Mouse (Mus musculus): ENCODE results near the gene D930020B18Rik. TPM values are rescaled to one million over a fixed set of nuclear protein-coding genes. Genes with fewer than 3 reads are reported as not detected.

D930020B18Rik gene
- polyA plus RNA-seq, 1 experiment from 2014 or later, result 0.18 TPM

DNA sequence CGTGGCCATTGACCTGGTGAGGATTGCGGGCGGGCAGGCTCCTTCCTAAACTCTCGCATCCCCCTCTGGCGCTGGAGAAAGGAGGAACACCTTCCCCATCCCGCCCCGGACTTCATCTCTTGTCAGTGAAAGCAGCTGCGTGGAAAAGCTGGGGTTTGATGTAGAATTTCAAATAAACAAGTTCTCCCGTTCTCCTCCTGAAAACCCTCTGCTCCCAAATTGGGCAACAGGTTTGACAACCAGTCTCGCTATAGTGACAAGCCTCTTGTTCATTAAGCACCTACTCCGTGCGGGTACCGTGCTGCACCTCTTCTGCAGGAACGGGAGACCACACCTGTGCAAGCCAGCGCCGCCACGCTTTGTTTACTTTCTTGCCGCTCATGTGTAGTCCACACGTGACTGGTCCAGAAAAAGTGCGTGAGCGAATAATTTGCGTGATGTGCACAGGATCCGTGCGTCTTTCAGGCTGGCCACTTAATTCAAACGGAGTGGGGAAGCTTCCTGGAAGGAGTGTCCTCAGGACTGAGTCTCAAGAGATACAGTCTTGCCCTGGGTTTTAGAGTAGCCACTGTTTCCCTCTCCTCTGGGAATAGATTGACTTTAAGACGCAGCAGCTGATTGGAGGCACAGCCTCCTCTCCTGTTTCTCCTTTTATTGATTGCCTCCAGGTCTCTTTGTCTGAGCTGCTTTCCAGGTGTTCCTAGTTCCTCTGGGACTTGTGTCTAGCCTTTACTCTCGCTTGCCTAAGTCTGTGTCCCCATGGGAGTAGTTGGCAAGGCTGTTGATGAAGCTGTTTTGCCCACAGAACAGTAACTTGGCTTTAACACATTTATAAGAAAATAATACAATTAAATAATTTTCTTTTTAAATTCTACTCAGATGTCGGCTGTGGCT, 913 bp downstream of the D930020B18Rik start:
- H3K27ac ChIP-seq, result no peak overlapping the region
- H3K4me3 ChIP-seq, result peak overlapping the region; percentile 50
- H3K36me3 ChIP-seq, result no peaks in the 10 kb centered on the region
- no peak for ATAC-seq (ENCODE audit: low FRiP score)
- no peaks in the 10 kb centered on the region for H3K9me3 ChIP-seq (replicated peaks)
- H3K27me3 ChIP-seq, result peaks cover 41% of the 10 kb centered on the region
- H3K9ac ChIP-seq, result peak overlapping the region; percentile 54
- H3K4me1 ChIP-seq, result peaks cover 17% of the 10 kb centered on the region
- 4% methylated on average over 28 of the region's 28 CpGs for WGBS
- H3K4me2 ChIP-seq (replicated peaks), result peak overlapping the region; percentile 95

- H3K4me2 ChIP-seq (replicated peaks), result no peak overlapping the region
- H3K36me3 ChIP-seq, result no peaks in the 10 kb centered on the region
- H3K9ac ChIP-seq, result no peak overlapping the region
- no peak overlapping the region for H3K27ac ChIP-seq
- peaks cover 30% of the 10 kb centered on the region for H3K27me3 ChIP-seq
- ATAC-seq (ENCODE audit: low FRiP score), result no peak
- WGBS, result 81% methylated on average over 6 of the region's 6 CpGs
- peaks cover 11% of the 10 kb centered on the region for H3K4me1 ChIP-seq
- H3K4me3 ChIP-seq, result no peak overlapping the region
- H3K9me3 ChIP-seq (replicated peaks), result no peaks in the 10 kb centered on the region
These were observed 4.9 kb downstream of the D930020B18Rik start for GRCm38 (mm10) chr10:121646294-121646693.

GRCm38 (mm10) chr10:121653079-121653478, 11.7 kb downstream of the D930020B18Rik start:
- WGBS, result 86% methylated on average over 1 of the region's 1 CpGs
- Histone ChIP-seq H3K27me3 (no peaks in the 10 kb centered on the region), H3K9me3 (replicated peaks) (no peaks in the 10 kb centered on the region), H3K27ac (no peak overlapping the region), H3K4me2 (replicated peaks) (no peak overlapping the region), H3K4me1 (no peaks in the 10 kb centered on the region), H3K36me3 (no peaks in the 10 kb centered on the region), H3K9ac (no peak overlapping the region), H3K4me3 (no peak overlapping the region)
- ATAC-seq (ENCODE audit: low FRiP score), result no peak

GRCm38 (mm10) chr10:121655907-121656306, 14.5 kb downstream of the D930020B18Rik start:
- Histone ChIP-seq H3K36me3 (no peaks in the 10 kb centered on the region), H3K9me3 (replicated peaks) (no peaks in the 10 kb centered on the region), H3K9ac (no peak overlapping the region), H3K27ac (no peak overlapping the region), H3K4me3 (no peak overlapping the region), H3K4me1 (no peaks in the 10 kb centered on the region), H3K27me3 (no peaks in the 10 kb centered on the region), H3K4me2 (replicated peaks) (no peak overlapping the region)
- ATAC-seq (ENCODE audit: low FRiP score), result no peak
- WGBS, result 89% methylated on average over 4 of the region's 4 CpGs

- no peak overlapping the region for H3K27ac ChIP-seq
- peaks cover 4% of the 10 kb centered on the region; the same call in 1 of the 2 replicates for H3K4me1 ChIP-seq
- 91% methylated on average over 2 of the region's 2 CpGs for WGBS
- H3K9ac ChIP-seq, result no peak overlapping the region
- H3K9me3 ChIP-seq (replicated peaks), result no peaks in the 10 kb centered on the region
- ATAC-seq (ENCODE audit: low FRiP score), result no peak
- H3K4me2 ChIP-seq (replicated peaks), result no peak overlapping the region
- no peaks in the 10 kb centered on the region for H3K27me3 ChIP-seq
- H3K36me3 ChIP-seq, result no peaks in the 10 kb centered on the region
- no peak overlapping the region for H3K4me3 ChIP-seq
These were observed 21.3 kb downstream of the D930020B18Rik start for GRCm38 (mm10) chr10:121662711-121663110.

- H3K9me3 ChIP-seq (replicated peaks), result no peaks in the 10 kb centered on the region
- WGBS, result 57% methylated on average over 13 of the region's 13 CpGs
- no peak overlapping the region; the same call in 1 of the 2 replicates for H3K4me2 ChIP-seq (replicated peaks)
- H3K4me3 ChIP-seq, result no peak overlapping the region
- peaks cover 4% of the 10 kb centered on the region; the same call in 1 of the 2 replicates for H3K4me1 ChIP-seq
- H3K36me3 ChIP-seq, result no peaks in the 10 kb centered on the region
- no peak overlapping the region for H3K9ac ChIP-seq
- H3K27ac ChIP-seq, result no peak overlapping the region
- no peaks in the 10 kb centered on the region for H3K27me3 ChIP-seq
- ATAC-seq (ENCODE audit: low FRiP score), result no peak
These were observed 22.2 kb downstream of the D930020B18Rik start for GRCm38 (mm10) chr10:121663599-121663998.

- Histone ChIP-seq H3K9ac (no peak overlapping the region), H3K27me3 (no peaks in the 10 kb centered on the region), H3K27ac (no peak overlapping the region), H3K36me3 (no peaks in the 10 kb centered on the region), H3K4me1 (peaks cover 4% of the 10 kb centered on the region; the same call in 1 of the 2 replicates), H3K4me3 (no peak overlapping the region), H3K9me3 (replicated peaks) (no peaks in the 10 kb centered on the region), H3K4me2 (replicated peaks) (no peak overlapping the region)
- ATAC-seq (ENCODE audit: low FRiP score), result no peak
- WGBS, result 75% methylated on average over 8 of the region's 8 CpGs
These were observed 24.3 kb downstream of the D930020B18Rik start for GRCm38 (mm10) chr10:121665631-121666145.

DNA sequence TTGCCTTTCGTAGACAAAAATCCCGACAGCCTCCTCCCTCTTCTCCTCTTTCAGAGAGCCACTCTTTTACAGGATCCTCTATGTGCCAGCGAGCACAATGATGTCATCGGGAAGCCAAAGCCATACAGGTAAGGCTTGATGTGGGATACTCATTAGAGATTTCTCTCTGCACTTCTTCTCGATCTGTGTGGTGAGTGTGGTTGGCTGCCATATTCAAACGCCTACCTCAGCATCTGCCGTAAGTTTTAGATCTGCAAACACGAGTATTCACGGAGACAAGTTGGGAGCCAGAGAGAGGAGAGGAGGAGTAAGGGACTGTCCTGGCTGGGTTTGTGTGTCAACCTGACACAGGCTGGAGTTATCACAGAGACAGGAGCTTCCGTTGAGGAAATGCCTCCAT, 27.7 kb downstream of the D930020B18Rik start:
- ATAC-seq (ENCODE audit: low FRiP score), result no peak
- Histone ChIP-seq H3K27ac (no peak overlapping the region), H3K36me3 (no peaks in the 10 kb centered on the region), H3K4me1 (no peaks in the 10 kb centered on the region), H3K9ac (no peak overlapping the region), H3K9me3 (replicated peaks) (no peaks in the 10 kb centered on the region), H3K4me3 (no peak overlapping the region), H3K27me3 (no peaks in the 10 kb centered on the region), H3K4me2 (replicated peaks) (no peak overlapping the region)
- WGBS, result 86% methylated on average over 10 of the region's 10 CpGs

DNA sequence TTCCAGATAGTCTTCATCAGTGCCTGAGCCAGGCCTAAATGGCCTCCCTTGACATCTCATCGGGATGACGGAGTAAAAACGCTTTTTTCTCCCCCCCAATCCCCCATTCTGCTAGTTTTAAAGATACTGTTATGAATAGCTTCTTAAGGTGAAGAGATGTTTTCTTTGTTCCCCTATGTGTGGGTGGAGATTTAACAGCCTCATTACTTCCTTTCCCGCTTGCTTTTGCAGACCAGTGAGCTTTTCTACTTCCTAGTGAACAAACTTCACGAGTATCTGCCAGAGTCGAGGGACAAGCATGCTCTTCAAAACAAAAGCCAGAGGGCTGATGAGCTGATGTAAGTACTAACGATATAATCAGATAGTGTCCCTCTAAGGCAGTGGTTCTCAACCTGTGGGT, 35.6 kb downstream of the D930020B18Rik start:
- H3K27ac ChIP-seq, result no peak overlapping the region
- no peaks in the 10 kb centered on the region for H3K9me3 ChIP-seq (replicated peaks)
- no peak for ATAC-seq (ENCODE audit: low FRiP score)
- no peak overlapping the region for H3K4me2 ChIP-seq (replicated peaks)
- H3K4me1 ChIP-seq, result no peaks in the 10 kb centered on the region
- 72% methylated on average over 7 of the region's 7 CpGs for WGBS
- H3K4me3 ChIP-seq, result no peak overlapping the region
- H3K27me3 ChIP-seq, result no peaks in the 10 kb centered on the region
- no peaks in the 10 kb centered on the region for H3K36me3 ChIP-seq
- H3K9ac ChIP-seq, result no peak overlapping the region

DNA sequence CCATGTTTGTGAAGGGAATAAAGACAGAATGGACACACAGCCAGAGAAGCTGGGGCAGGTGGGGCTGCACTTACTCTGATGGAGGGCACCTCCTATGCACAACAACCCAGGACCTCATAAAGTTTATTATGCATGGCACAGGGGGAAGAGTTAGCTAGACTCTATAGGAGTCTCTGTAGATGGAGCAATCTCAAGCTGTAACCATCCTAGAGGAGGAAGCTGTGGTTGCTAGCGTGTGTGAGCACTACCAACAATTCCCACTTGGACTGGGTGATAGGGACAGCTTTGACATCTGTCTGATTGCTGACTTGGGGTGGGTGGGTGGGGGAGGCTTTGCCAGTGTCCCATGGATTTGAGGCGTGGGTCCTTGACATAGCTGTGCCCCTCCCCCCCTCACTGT, 39.5 kb downstream of the D930020B18Rik start:
- 93% methylated on average over 2 of the region's 2 CpGs for WGBS
- H3K4me1 ChIP-seq, result no peaks in the 10 kb centered on the region
- no peak overlapping the region for H3K4me2 ChIP-seq (replicated peaks)
- H3K9ac ChIP-seq, result no peak overlapping the region
- no peaks in the 10 kb centered on the region for H3K9me3 ChIP-seq (replicated peaks)
- ATAC-seq (ENCODE audit: low FRiP score), result no peak
- no peaks in the 10 kb centered on the region for H3K27me3 ChIP-seq
- H3K27ac ChIP-seq, result no peak overlapping the region
- H3K4me3 ChIP-seq, result no peak overlapping the region
- H3K36me3 ChIP-seq, result no peaks in the 10 kb centered on the region

DNA sequence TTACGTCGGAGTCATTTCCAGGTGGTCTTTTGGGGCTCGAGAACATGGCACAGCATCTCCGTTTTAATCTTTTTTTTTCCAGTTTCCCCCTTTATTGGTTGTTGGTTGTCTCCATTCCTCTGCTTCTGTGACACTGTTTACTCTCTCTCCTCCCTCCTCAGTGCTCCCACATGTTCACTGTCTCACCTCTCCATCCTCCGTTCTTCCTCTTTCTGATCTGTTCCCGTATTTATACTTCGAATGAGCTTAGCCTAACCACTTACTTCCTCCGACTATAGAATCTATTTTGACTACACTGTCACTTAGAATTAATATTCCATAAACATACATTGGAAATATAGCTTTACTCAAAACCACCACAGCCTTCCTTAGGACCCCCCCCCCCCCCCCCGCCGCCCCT, 41.2 kb downstream of the D930020B18Rik start:
- no peaks in the 10 kb centered on the region for H3K36me3 ChIP-seq
- H3K27me3 ChIP-seq, result no peaks in the 10 kb centered on the region
- no peak for ATAC-seq (ENCODE audit: low FRiP score)
- H3K27ac ChIP-seq, result no peak overlapping the region
- H3K9ac ChIP-seq, result no peak overlapping the region
- no peaks in the 10 kb centered on the region for H3K4me1 ChIP-seq
- no peak overlapping the region for H3K4me3 ChIP-seq
- no peaks in the 10 kb centered on the region for H3K9me3 ChIP-seq (replicated peaks)
- WGBS, result 93% methylated on average over 10 of the region's 10 CpGs
- H3K4me2 ChIP-seq (replicated peaks), result no peak overlapping the region

- no peaks in the 10 kb centered on the region for H3K9me3 ChIP-seq (replicated peaks)
- H3K4me3 ChIP-seq, result no peak overlapping the region
- no peak for ATAC-seq (ENCODE audit: low FRiP score)
- H3K36me3 ChIP-seq, result no peaks in the 10 kb centered on the region
- 82% methylated on average over 4 of the region's 4 CpGs for WGBS
- H3K4me1 ChIP-seq, result peaks cover 3% of the 10 kb centered on the region; the same call in 1 of the 2 replicates
- H3K4me2 ChIP-seq (replicated peaks), result no peak overlapping the region
- H3K27me3 ChIP-seq, result no peaks in the 10 kb centered on the region
- H3K9ac ChIP-seq, result no peak overlapping the region
- no peak overlapping the region for H3K27ac ChIP-seq
These were observed 44.8 kb downstream of the D930020B18Rik start for GRCm38 (mm10) chr10:121686153-121686660.
